Mouse (Mus musculus): ENCODE measurements around the gene Axin2.

Axin2 gene

GRCm38 (mm10) chr11:108973459-108973858 lies 53.3 kb downstream of the Axin2 start:
- DNase-seq (ENCODE audit: low spot score in 2 of 2) = no peak

- no peak for DNase-seq (ENCODE audit: low spot score in 2 of 2)
Observed at GRCm38 (mm10) chr11:108973866-108974265, 53.7 kb downstream of the Axin2 start.

GRCm38 (mm10) chr11:108975583-108975982 lies 55.4 kb downstream of the Axin2 start:
- no peak for DNase-seq (ENCODE audit: low spot score in 2 of 2)

GRCm38 (mm10) chr11:108980530-108980929 lies 60.4 kb downstream of the Axin2 start:
- peak; percentile 38 to 53 for DNase-seq (ENCODE audit: low spot score in 2 of 2)

GRCm38 (mm10) chr11:108981012-108981411 lies 60.9 kb downstream of the Axin2 start:
- no peak for DNase-seq (ENCODE audit: low spot score in 2 of 2)

- DNase-seq (ENCODE audit: low spot score in 2 of 2) = no peak
Observed at GRCm38 (mm10) chr11:108983409-108984064, 63.4 kb downstream of the Axin2 start.

GRCm38 (mm10) chr11:108984711-108985419 lies 64.7 kb downstream of the Axin2 start:
- DNase-seq (ENCODE audit: low spot score in 2 of 2) = no peak

GRCm38 (mm10) chr11:108985836-108986235 lies 65.7 kb downstream of the Axin2 start:
- DNase-seq (ENCODE audit: low spot score in 2 of 2) = no peak

GRCm38 (mm10) chr11:108987226-108987625 lies 67.1 kb downstream of the Axin2 start:
- DNase-seq (ENCODE audit: low spot score in 2 of 2) = no peak

GRCm38 (mm10) chr11:108987705-108988104 lies 67.6 kb downstream of the Axin2 start:
- no peak for DNase-seq (ENCODE audit: low spot score in 2 of 2)

- DNase-seq (ENCODE audit: low spot score in 2 of 2) = no peak
Observed at GRCm38 (mm10) chr11:108988258-108988657, 68.1 kb downstream of the Axin2 start.

- peak; percentile 9 to 34 for DNase-seq (ENCODE audit: low spot score in 2 of 2)
Observed at GRCm38 (mm10) chr11:108989940-108990339, 69.8 kb downstream of the Axin2 start.

- no peak for DNase-seq (ENCODE audit: low spot score in 2 of 2)
Observed at GRCm38 (mm10) chr11:108993414-108993813, 73.3 kb downstream of the Axin2 start.

GRCm38 (mm10) chr11:108995196-108995989 lies 75.2 kb downstream of the Axin2 start:
- DNase-seq (ENCODE audit: low spot score in 2 of 2) = no peak

- DNase-seq (ENCODE audit: low spot score in 2 of 2) = no peak
Observed at GRCm38 (mm10) chr11:108995990-108996533, 75.9 kb downstream of the Axin2 start.

GRCm38 (mm10) chr11:108997816-108998215 lies 77.7 kb downstream of the Axin2 start:
- DNase-seq (ENCODE audit: low spot score in 2 of 2) = peak; percentile 73 to 77
